ENCODE assay signal across 9 mouse cellular contexts in the genomic region with DNA sequence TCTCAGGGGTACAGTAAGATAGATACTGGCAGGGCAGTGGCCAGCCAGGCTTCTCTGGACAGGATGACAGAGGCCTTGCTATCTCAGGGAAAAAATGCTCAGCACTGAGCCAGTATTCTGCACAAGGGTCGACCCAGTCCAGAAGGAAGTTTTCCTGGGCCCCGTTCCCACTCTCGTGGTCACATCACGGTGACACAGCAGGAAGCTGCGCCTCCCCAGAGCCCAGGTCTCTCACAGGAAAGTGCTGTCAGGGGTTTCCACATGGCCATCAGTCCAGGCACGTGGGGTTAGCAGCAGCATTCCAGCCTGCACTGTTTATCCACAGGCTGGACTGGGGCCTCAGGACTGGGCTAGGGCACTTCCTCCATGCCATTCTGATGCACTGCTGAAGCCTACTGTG.
A peak's percentile ranks its signal among the peaks of the same experiment; 100 is the strongest.
DNase-seq lines count a peak whose midpoint lies in the region; ATAC-seq and TF ChIP-seq lines count a peak whose summit lies in the region.
"Had no signal": no experiment of that assay in that cellular context is flagged by ENCODE, and none has a peak within 500 bp of the region (broad histone marks: within the 10 kb centered on the region; RNA-seq: fewer than 3 reads in every experiment).

No protein-coding gene starts in this region.

- H3K27ac ChIP-seq in liver, postnatal 0 days (ENCODE audit: low read depth), result no peak overlapping the region

- no peak for TF ChIP-seq EP300 in liver, postnatal 0 days (IDR thresholded peaks at IDR 0.05; ENCODE audit: low read depth)

- peak; percentile 14 for DNase-seq in embryo, embryonic 10 days (ENCODE audit: low spot score)
- no peak for DNase-seq in embryo, embryonic 11 days
- peak; percentile 56 to 70 for DNase-seq in adrenal gland, postnatal 36 days
- peak; percentile 81 to 82 for DNase-seq in heart, postnatal 10 days
- DNase-seq in kidney, postnatal 25 days, result peak; percentile 84 to 90
- no peak for DNase-seq in liver, postnatal 0 days
- DNase-seq: cerebellum, adult 8-10 months had no signal

- WGBS in liver, postnatal 0 days (ENCODE audit: insufficient replicate concordance), result 24% methylated on average over 6 of the region's 6 CpGs

- no peak overlapping the region for H3K4me2 ChIP-seq in liver, postnatal 0 days (ENCODE audit: low read depth, low read length)

- intact Hi-C loops in heart, postnatal 10 days (cut with DNase I), result no loop called here

- no peak overlapping the region for H3K4me3 ChIP-seq in liver, postnatal 0 days (ENCODE audit: low read depth, low read length)

- H3K27me3 ChIP-seq in liver, postnatal 0 days (ENCODE audit: insufficient read depth, low read length), result no peaks in the 10 kb centered on the region

- no peaks in the 10 kb centered on the region for H3K36me3 ChIP-seq in liver, postnatal 0 days (replicated peaks; ENCODE audit: insufficient read depth, low read length)

- H3K9ac ChIP-seq in liver, postnatal 0 days (replicated peaks), result no peak overlapping the region

- no peak for ATAC-seq in granulocyte monocyte progenitor cell, adult 5-6 weeks (replicated peaks; ENCODE audit: poor library complexity, severe bottlenecking)
- ATAC-seq in CD4-positive, CD25-positive, alpha-beta regulatory T cell, adult 4 months, result no peak
- ATAC-seq in liver, postnatal 0 days, result no peak

- H3K4me1 ChIP-seq in liver, postnatal 0 days (ENCODE audit: insufficient read depth), result no peaks in the 10 kb centered on the region

- H3K9me3 ChIP-seq in liver, postnatal 0 days (ENCODE audit: low read length), result no peaks in the 10 kb centered on the region

- no peak for TF ChIP-seq CTCF in liver, postnatal 0 days (IDR thresholded peaks at IDR 0.05; ENCODE audit: low read depth)

Comparison
In these comparisons a context has a peak if more than half of its experiments do, and no peak if none do; other contexts are left out.
1. DNase-seq: peak in embryo, embryonic 10 days (single experiment), adrenal gland, postnatal 36 days (2 of 2), heart, postnatal 10 days (2 of 2) and kidney, postnatal 25 days (2 of 2); none in embryo, embryonic 11 days (single experiment) and liver, postnatal 0 days (single experiment).